Mouse (Mus musculus) thymus, adult 2 months (tissue): ENCODE measurements around the gene Nrxn2.

Experiments used
- CTCF ChIP-seq: fragments of 200-500 bp; IDR thresholded peaks from 2 replicates; pipeline ENCODE4 v1.5.1; 2012; ENCODE audit warnings: mild to moderate bottlenecking, control low read depth, low read length, moderate library complexity, borderline replicate concordance; ENCODE audit not compliant: control insufficient read depth, poor library complexity, insufficient read depth; ENCODE audit errors: extremely low read depth
- POLR2A ChIP-seq: fragments of 200-500 bp; IDR thresholded peaks from 2 replicates; pipeline ENCODE4 v1.6.1; 2012; ENCODE audit warnings: mild to moderate bottlenecking, low read length, control low read depth, moderate library complexity; ENCODE audit not compliant: control insufficient read depth, poor library complexity, insufficient read depth; ENCODE audit errors: extremely low read depth

DNA sequence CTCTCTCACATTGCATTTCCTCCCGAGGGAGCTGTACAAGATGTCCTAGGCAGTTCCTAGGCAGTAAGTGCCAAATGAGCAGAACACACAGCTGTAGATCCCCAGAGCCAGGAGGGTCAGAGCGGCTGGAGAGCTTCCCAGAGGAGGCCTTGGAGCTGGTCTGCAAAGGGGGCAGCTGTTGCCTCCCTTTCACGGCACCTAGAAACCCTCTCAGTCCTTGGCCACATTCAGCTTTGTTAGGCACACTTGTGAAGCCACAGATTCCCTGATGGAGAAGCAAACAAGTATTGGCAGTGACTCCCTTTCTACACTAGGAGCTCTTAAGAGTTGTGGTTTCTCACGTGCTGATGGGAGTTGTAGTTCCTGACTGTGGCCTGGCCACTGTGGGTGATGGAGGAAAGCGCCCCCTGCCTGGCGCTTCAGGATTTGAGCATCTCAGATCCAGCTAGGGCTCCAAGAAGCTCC, 33.5 kb downstream of the Nrxn2 start:
- TF ChIP-seq POLR2A (no peak), CTCF (peak; percentile 68; the same call in 1 of the 2 replicates)
